Mouse (Mus musculus): ENCODE measurements at regions not wholly inside any gene's neighbourhood (a gene's known extent, or its start where the extent isn't known, plus 50 kb on each side); places are given as distances from the start of the nearest gene placed in this dataset.

DNA sequence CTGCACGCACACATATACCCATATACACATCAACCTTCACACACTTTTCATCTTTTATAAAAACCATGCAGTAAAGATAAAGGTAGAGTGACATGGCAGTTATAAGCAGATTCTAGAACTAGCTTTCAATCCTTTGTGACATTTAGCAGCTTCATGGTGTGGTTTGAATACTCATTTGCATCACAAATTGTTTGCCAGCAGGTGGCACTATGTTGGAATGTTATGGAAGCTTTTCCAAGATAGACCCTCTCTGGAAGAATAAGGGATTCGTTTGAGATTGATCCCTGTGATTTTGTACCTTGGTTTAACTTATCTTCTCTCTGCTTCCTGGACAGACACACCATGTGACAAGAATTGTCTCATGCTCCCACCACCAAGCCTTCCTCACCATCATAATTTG lies 61.8 kb upstream of the Mageb18 start:
- Histone ChIP-seq H3K4me3 (ENCODE audit: low read depth, low read length) (no peak overlapping the region), H3K9me3 (replicated peaks; ENCODE audit: control insufficient read depth, low read length) (no peaks in the 10 kb centered on the region), H3K9ac (replicated peaks; ENCODE audit: low read depth, low read length) (no peak overlapping the region), H3K4me1 (ENCODE audit: control insufficient read depth, insufficient read depth) (no peaks in the 10 kb centered on the region), H3K36me3 (replicated peaks; ENCODE audit: control insufficient read depth, insufficient read depth, low read length) (no peaks in the 10 kb centered on the region), H3K27ac (ENCODE audit: low read depth) (no peak overlapping the region), H3K27me3 (ENCODE audit: control insufficient read depth, insufficient read depth, low read length) (no peaks in the 10 kb centered on the region), H3K4me2 (ENCODE audit: low read depth, low read length) (no peak overlapping the region)
- TF ChIP-seq EP300 (IDR thresholded peaks at IDR 0.05; ENCODE audit: low read depth) (no peak), CTCF (IDR thresholded peaks at IDR 0.05; ENCODE audit: low read depth) (peak; percentile 14; the same call in 1 of the 2 replicates)
- WGBS: 42% methylated on average over 2 of the region's 2 CpGs
- DNase-seq (ENCODE audit: low spot score) (no peak), ATAC-seq (ENCODE audit: insufficient read depth, low read depth) (no peak)

All from heart, postnatal 0 days (tissue).